Mouse (Mus musculus) kidney, postnatal 0 days (tissue): Measurements from ENCODE around the gene Gm34653. TPM values are rescaled to one million over a fixed set of nuclear protein-coding genes. Genes with fewer than 3 reads are reported as not detected.

Experiments used
- ATAC-seq: fragments of 200-750 bp; cut with Nextera tagmentation; replicated peaks from 2 replicates; pipeline ENCODE4 v1.8.0; 2017; ENCODE audit warnings: low read depth, moderate number of reproducible peaks, moderate TSS enrichment, moderate library complexity; ENCODE audit not compliant: low FRiP score
- DNase-seq: peaks from one replicate; pipeline ENCODE4 v3.0.0-alpha.2; 2016; ENCODE audit warnings: low spot score
- H3K27ac ChIP-seq: fragments of 300-500 bp; sonication (generic); 2 replicates; pipeline ENCODE4 v1.5.1; 2014; ENCODE audit warnings: mild to moderate bottlenecking
- H3K27me3 ChIP-seq: fragments of 300-500 bp; sonication (generic); 2 replicates; pipeline ENCODE4 v1.6.1; 2014; ENCODE audit warnings: low read length, mixed read lengths; ENCODE audit not compliant: insufficient read depth
- H3K36me3 ChIP-seq: fragments of 300-500 bp; sonication (generic); 2 replicates; pipeline ENCODE4 v1.6.1; 2014; ENCODE audit warnings: low read length, mixed read lengths; ENCODE audit not compliant: insufficient read depth
- H3K4me1 ChIP-seq: fragments of 300-500 bp; sonication (generic); replicated peaks from 2 replicates; pipeline ENCODE4 v1.6.1; 2014; ENCODE audit warnings: antibody characterized with exemption, low read length, mixed read lengths; ENCODE audit not compliant: insufficient read depth
- H3K4me2 ChIP-seq: fragments of 300-500 bp; sonication (generic); 2 replicates; pipeline ENCODE4 v1.6.1; 2014; ENCODE audit warnings: mild to moderate bottlenecking, low read length, moderate library complexity, mixed read lengths
- H3K4me3 ChIP-seq: fragments of 300-500 bp; sonication (generic); replicated peaks from 2 replicates; pipeline ENCODE4 v1.5.1; 2014; ENCODE audit warnings: low read depth, low read length
- H3K9ac ChIP-seq: fragments of 300-500 bp; sonication (generic); 2 replicates; pipeline ENCODE4 v1.6.1; 2014; ENCODE audit warnings: low read depth, low read length
- H3K9me3 ChIP-seq: fragments of 300-500 bp; sonication (generic); replicated peaks from 2 replicates; pipeline ENCODE4 v1.6.1; 2016; ENCODE audit warnings: low read length, inconsistent platforms, mixed read lengths
- CTCF ChIP-seq: IDR thresholded peaks from 2 replicates; pipeline ENCODE4 v1.5.1; 2016; ENCODE audit warnings: antibody characterized with exemption, low read depth, mild to moderate bottlenecking, moderate library complexity
- WGBS: fragments of 180-500 bp; shearing (Covaris S2); extraction: QIAGEN DNeasy Blood & Tissue Kit; methylation state at CpG from one replicate; pipeline ENCODE4 v1.1.7; 2014; 5-methylcytosine and 5-hydroxymethylcytosine counted together
- polyA plus RNA-seq: library from polyadenylated mRNA; unstranded; fragments of >200 nt; fragmentation: Nextera tagmentation; extraction: Ambion mirVana; gene quantifications from 2 replicates; pipeline ENCODE4 v1.2.1, GENCODE M21; 2015

The Gm34653 gene
- polyA plus RNA-seq, 1 experiment from 2014 or later, result not detected

DNA sequence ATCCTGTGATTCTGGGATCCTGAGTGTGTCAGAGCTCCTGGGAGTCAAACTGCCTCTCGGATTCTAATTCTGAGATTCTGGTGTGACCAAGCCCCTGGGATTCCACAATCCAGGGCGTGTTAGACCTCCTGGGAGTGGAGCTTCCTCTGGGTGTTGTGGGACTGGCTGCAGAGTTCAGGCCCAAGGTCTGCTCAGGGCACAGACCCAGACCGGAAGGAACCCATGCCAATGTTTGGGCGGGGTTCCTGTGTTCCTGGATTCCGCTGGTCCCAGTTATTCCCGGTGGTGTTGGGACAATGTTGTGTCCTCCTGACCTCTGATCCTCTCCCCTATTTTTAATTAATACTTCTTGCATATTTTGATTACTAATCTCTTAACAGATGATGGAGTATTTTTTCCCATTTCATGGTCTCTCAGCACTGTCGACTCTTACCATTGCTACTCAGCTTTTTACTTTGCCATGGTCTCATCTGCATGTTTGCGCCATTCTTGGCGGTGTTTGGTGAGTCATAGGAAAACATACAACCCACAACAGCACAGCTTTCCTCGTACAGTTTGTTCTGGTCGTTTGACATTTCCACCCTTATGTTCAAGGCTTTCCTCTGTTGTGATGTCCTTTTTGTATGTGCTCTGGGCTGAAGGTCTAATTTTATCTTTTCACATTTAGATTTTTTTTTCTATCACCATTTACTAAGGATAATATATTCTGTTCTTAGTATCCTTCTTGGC lies 10.6 kb downstream of the Gm34653 start:
- no peak for ATAC-seq
- Histone ChIP-seq H3K27ac (no peak overlapping the region), H3K9ac (no peak overlapping the region), H3K4me1 (no peaks in the 10 kb centered on the region), H3K36me3 (no peaks in the 10 kb centered on the region), H3K9me3 (no peaks in the 10 kb centered on the region), H3K27me3 (no peaks in the 10 kb centered on the region), H3K4me3 (no peak overlapping the region), H3K4me2 (no peak overlapping the region)
- DNase-seq, result no peak
- 72% methylated on average over 11 of the region's 11 CpGs for WGBS
- TF ChIP-seq CTCF, result no peak

DNA sequence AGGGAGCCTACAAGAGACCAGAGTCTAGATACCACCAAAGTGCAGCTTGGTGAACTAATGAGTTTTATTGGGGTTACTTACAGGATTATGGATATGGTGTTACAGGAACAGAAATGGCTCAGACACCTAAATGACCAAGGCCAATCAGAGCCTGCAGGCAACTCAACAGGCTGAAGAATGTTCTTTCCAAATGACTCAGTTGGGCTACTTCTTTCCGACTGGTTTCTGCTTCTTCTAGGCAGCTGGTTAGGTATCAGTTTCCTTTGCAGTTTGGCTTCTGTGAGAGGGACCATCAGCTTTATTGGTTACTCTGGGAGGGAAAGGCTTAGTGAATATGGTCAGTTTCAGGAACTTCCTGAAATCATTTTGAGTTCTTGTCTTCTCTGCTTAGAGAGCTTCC lies 14.9 kb downstream of the Gm34653 start:
- peaks cover 20% of the 10 kb centered on the region for H3K36me3 ChIP-seq
- no peaks in the 10 kb centered on the region for H3K4me1 ChIP-seq
- no peak overlapping the region for H3K27ac ChIP-seq
- no peaks in the 10 kb centered on the region for H3K27me3 ChIP-seq
- H3K4me3 ChIP-seq, result no peak overlapping the region
- DNase-seq, result no peak
- WGBS, result 85% methylated on average over 1 of the region's 1 CpGs
- ATAC-seq, result no peak
- H3K4me2 ChIP-seq, result no peak overlapping the region
- H3K9ac ChIP-seq, result no peak overlapping the region
- H3K9me3 ChIP-seq, result no peaks in the 10 kb centered on the region
- no peak for TF ChIP-seq CTCF

DNA sequence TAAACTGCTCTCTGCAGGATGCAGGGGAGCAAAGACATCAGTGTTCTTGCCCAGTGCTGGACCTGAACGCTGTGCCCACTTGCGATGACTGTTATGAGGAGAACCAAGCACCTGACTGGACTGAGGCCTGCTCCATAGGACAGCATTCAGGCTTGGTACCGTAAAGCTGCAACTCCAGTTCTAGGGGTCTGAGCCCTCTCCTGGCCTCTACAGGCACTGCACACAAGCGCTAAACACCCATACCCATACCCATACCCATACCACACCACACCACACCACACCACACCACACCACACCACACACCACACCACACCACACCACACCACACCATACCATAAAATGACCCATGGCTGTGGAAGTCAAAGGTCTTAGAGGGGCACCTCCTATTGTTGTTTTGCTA lies 22.5 kb downstream of the Gm34653 start:
- ATAC-seq (no peak), DNase-seq (no peak)
- Histone ChIP-seq H3K4me3 (no peak overlapping the region), H3K27me3 (no peaks in the 10 kb centered on the region), H3K27ac (no peak overlapping the region), H3K36me3 (peaks cover 63% of the 10 kb centered on the region), H3K9ac (no peak overlapping the region), H3K4me2 (no peak overlapping the region), H3K9me3 (no peaks in the 10 kb centered on the region), H3K4me1 (no peaks in the 10 kb centered on the region)
- TF ChIP-seq CTCF, result peak; percentile 50; the same call in 1 of the 2 replicates
- WGBS, result 96% methylated on average over 4 of the region's 4 CpGs

DNA sequence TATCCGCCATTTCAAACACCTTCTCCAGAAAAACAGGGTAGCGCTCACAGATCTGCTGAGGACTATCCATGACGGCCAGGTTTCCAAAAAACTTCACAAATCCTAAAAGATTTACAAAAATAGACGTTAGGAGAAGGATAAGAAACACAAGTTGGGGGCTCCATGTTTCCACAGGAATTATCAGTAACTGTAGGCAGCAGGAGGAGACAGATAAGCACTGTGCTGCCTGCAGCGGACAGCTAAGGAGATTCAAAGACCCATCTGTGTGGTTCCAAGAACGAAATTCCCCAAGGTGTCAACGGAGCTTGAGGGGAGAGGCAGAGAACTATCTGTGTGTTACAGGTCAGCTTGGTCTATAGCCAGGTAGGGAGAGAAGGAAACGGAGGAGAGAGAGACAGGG lies 24.9 kb downstream of the Gm34653 start:
- Histone ChIP-seq H3K4me2 (no peak overlapping the region), H3K27me3 (no peaks in the 10 kb centered on the region), H3K4me1 (no peaks in the 10 kb centered on the region), H3K9me3 (no peaks in the 10 kb centered on the region), H3K27ac (no peak overlapping the region), H3K4me3 (no peak overlapping the region), H3K9ac (no peak overlapping the region), H3K36me3 (peaks cover 59% of the 10 kb centered on the region)
- 93% methylated on average over 8 of the region's 8 CpGs for WGBS
- no peak for ATAC-seq
- no peak for TF ChIP-seq CTCF
- DNase-seq, result no peak

DNA sequence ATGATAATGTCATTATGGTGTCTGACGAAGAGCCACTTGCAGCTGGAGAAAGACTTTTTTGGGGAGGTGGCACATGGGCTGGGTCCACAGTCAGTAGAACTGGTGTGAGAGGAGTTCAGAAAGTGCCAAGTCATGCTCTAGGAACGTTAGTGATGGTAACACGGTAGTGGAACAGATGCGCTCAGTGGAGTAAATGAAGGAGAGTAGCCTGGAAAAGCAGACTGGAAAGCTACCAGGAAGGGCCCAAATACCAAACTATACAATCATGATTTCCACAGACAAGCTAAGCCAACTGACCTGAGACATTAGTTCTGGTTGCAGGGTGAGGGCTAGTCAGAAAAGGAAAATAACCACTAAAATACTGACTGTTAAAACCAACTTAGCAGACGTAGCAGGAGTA lies 36.9 kb downstream of the Gm34653 start:
- H3K4me3 ChIP-seq, result peak overlapping the region; percentile 95
- peak; percentile 38 for DNase-seq
- H3K36me3 ChIP-seq, result peaks cover 7% of the 10 kb centered on the region; the same call in 1 of the 2 replicates
- H3K9ac ChIP-seq, result 0 out of 2 replicates have a peak overlapping the region, but pooled peaks have one; percentile 28
- H3K27ac ChIP-seq, result no peak overlapping the region
- ATAC-seq, result no peak
- TF ChIP-seq CTCF, result no peak
- WGBS, result 26% methylated on average over 5 of the region's 5 CpGs
- no peaks in the 10 kb centered on the region for H3K9me3 ChIP-seq
- H3K27me3 ChIP-seq, result no peaks in the 10 kb centered on the region
- peaks cover 6% of the 10 kb centered on the region; the same call in 1 of the 2 replicates for H3K4me1 ChIP-seq
- H3K4me2 ChIP-seq, result peak overlapping the region; percentile 74

DNA sequence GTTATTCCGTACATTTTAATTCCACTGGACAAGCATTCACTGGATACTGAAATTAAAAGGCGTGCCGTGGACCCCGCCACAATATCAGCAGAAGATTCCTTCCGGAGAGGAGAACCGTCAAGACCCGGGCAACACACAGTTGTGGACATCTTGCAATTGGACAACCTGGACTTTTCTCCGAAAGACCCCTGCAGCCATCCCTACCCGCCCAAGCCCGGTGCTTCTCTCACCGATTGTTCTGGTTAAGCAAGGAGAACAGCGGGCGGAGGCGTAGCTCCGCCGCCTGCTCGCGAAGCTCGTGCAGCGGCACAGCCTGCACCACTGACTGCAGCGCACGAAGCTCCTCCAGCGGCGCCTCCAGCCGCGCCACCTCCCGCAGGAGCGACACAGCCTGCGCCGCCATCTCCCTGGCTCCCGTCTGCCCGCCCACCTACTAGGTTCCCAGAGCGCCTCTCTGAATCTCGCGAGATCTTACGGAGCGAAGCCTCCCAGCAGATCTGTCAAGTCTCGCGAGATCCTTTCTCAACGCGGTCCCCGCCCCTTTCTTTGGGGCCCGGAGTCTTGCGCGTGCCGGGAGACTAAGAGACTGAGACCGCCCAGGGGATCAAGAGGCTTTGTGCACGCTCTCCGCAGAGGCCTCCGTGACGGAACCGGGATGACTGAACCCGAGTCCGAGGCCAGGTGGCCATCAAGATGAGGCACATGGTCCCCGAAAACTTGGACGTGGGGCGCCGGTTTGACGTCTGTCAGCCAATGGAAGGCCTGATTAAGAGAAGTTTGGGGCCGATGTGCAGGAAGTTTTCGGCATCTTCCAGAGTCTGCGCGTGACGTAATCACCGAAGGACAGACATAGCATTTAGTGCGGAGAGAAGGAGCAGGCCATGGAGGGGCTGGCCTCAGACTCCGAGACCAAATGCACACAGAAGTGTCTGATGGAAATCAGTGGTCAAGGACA lies 38.0 kb downstream of the Gm34653 start:
- H3K27me3 ChIP-seq, result no peaks in the 10 kb centered on the region
- WGBS, result under 1% methylated on average over 67 of the region's 67 CpGs
- H3K9ac ChIP-seq, result peak overlapping the region; percentile 90
- H3K9me3 ChIP-seq, result no peaks in the 10 kb centered on the region
- DNase-seq (peak; percentile 99), ATAC-seq (peak; percentile 96)
- peak overlapping the region; percentile 74 for H3K4me2 ChIP-seq
- H3K36me3 ChIP-seq, result no peaks in the 10 kb centered on the region
- TF ChIP-seq CTCF, result no peak
- peak overlapping the region; percentile 94 for H3K27ac ChIP-seq
- H3K4me1 ChIP-seq, result peaks cover 6% of the 10 kb centered on the region; the same call in 1 of the 2 replicates
- H3K4me3 ChIP-seq, result peak overlapping the region; percentile 95
